Comparison of ENCODE assay signal across 8 mouse cellular contexts in genomic region chr1:168676418-168677413, GRCm38 (mm10).
A peak's percentile ranks its signal among the peaks of the same experiment; 100 is the strongest.
DNase-seq lines count a peak whose midpoint lies in the region; ATAC-seq and TF ChIP-seq lines count a peak whose summit lies in the region.

No protein-coding gene starts in this region.

- no peaks in the 10 kb centered on the region for H3K36me3 ChIP-seq in kidney, postnatal 0 days (ENCODE audit: insufficient read depth, low read length)
- H3K36me3 ChIP-seq in forebrain, embryonic 13.5 days (ENCODE audit: poor library complexity, severe bottlenecking) = no peaks in the 10 kb centered on the region

- no peak overlapping the region for H3K4me3 ChIP-seq in kidney, postnatal 0 days (replicated peaks; ENCODE audit: low read depth, low read length)
- peak overlapping the region; percentile 21 for H3K4me3 ChIP-seq in forebrain, embryonic 13.5 days

- no peak for TF ChIP-seq CTCF in kidney, postnatal 0 days (IDR thresholded peaks at IDR 0.05; ENCODE audit: low read depth)

- H3K9me3 ChIP-seq in kidney, postnatal 0 days (replicated peaks; ENCODE audit: low read length) = no peaks in the 10 kb centered on the region
- H3K9me3 ChIP-seq in forebrain, embryonic 13.5 days (replicated peaks) = no peaks in the 10 kb centered on the region

- WGBS in kidney, postnatal 0 days = 62% methylated on average over 29 of the region's 29 CpGs
- WGBS in forebrain, embryonic 13.5 days = 54% methylated on average over 29 of the region's 29 CpGs

- no peaks in the 10 kb centered on the region for H3K27me3 ChIP-seq in kidney, postnatal 0 days (ENCODE audit: insufficient read depth, low read length)
- H3K27me3 ChIP-seq in forebrain, embryonic 13.5 days = no peaks in the 10 kb centered on the region

- H3K9ac ChIP-seq in kidney, postnatal 0 days (ENCODE audit: low read depth, low read length) = no peak overlapping the region
- H3K9ac ChIP-seq in forebrain, embryonic 13.5 days = peak overlapping the region; percentile 30; the same call in 1 of the 2 replicates

- peak overlapping the region; percentile 10; the same call in 1 of the 2 replicates for H3K4me2 ChIP-seq in kidney, postnatal 0 days (ENCODE audit: low read length)
- peak overlapping the region; percentile 47 for H3K4me2 ChIP-seq in forebrain, embryonic 13.5 days

- no peak for ATAC-seq in kidney, postnatal 0 days (replicated peaks; ENCODE audit: low FRiP score, low read depth)
- ATAC-seq in forebrain, embryonic 13.5 days = peak; percentile 69

- no peak for DNase-seq in kidney, postnatal 0 days (ENCODE audit: low spot score)
- no peak for DNase-seq in kidney, postnatal 4 days
- peak; percentile 34 to 49 for DNase-seq in layer of hippocampus, postnatal 10 days (ENCODE audit: low spot score in 2 of 2)
- peak; percentile 45 to 48 for DNase-seq in right cerebral cortex, postnatal 10 days (ENCODE audit: low spot score in 2 of 2)
- no peak for DNase-seq in kidney, adult 8-10 months
- no peak for DNase-seq in ovary, postnatal 36 days (ENCODE audit: low spot score)
- DNase-seq in c-Kit-positive CD71-positive TER-119-positive erythroid progenitor cells, embryonic 14.5 days (ENCODE audit: low spot score) = no peak

- H3K4me1 ChIP-seq in kidney, postnatal 0 days (replicated peaks; ENCODE audit: insufficient read depth, low read length) = no peaks in the 10 kb centered on the region
- H3K4me1 ChIP-seq in forebrain, embryonic 13.5 days = 0 out of 2 replicates have a peak, but pooled peaks cover 3% of the 10 kb centered on the region

- H3K27ac ChIP-seq in kidney, postnatal 0 days = no peak overlapping the region
- peak overlapping the region; percentile 32 for H3K27ac ChIP-seq in forebrain, embryonic 13.5 days

Comparison
In these comparisons a context has a peak if more than half of its experiments do, and no peak if none do; other contexts are left out.
1. DNase-seq: peak in layer of hippocampus, postnatal 10 days (2 of 2) and right cerebral cortex, postnatal 10 days (2 of 2); none in kidney, postnatal 0 days (single experiment), kidney, postnatal 4 days (0 of 2), kidney, adult 8-10 months (0 of 2), ovary, postnatal 36 days (single experiment) and c-Kit-positive CD71-positive TER-119-positive erythroid progenitor cells, embryonic 14.5 days (single experiment).